Mouse (Mus musculus) liver, adult 2 months (tissue): ENCODE measurements around the gene Fezf2. TPM values are rescaled to one million over a fixed set of nuclear protein-coding genes. Genes with fewer than 3 reads are reported as not detected.
A peak's percentile ranks its signal among the peaks of the same experiment; 100 is the strongest.

ENCODE experiments used
- DNase-seq: peaks from one replicate; pipeline ENCODE4 v3.0.0-alpha.2; 2011; ENCODE audit warnings: low read depth, low spot score; ENCODE audit errors: extremely low read depth
- H3K27ac ChIP-seq: fragments of 200-500 bp; replicated peaks from 2 replicates; pipeline ENCODE4 v1.5.1; 2012; ENCODE audit warnings: low read depth, mild to moderate bottlenecking, control low read depth, inconsistent platforms, low read length; ENCODE audit not compliant: insufficient read depth
- H3K27me3 ChIP-seq: fragments of 200-500 bp; 2 replicates; pipeline ENCODE4 v1.6.1; 2012; ENCODE audit warnings: mild to moderate bottlenecking, moderate library complexity, low read length, inconsistent platforms; ENCODE audit not compliant: control insufficient read depth, insufficient read depth
- H3K36me3 ChIP-seq: fragments of 200-500 bp; 2 replicates; pipeline ENCODE4 v1.6.1; 2012; ENCODE audit warnings: low read length, inconsistent platforms; ENCODE audit not compliant: control insufficient read depth, insufficient read depth
- H3K4me1 ChIP-seq: fragments of 200-500 bp; 2 replicates; pipeline ENCODE4 v1.6.1; 2011; ENCODE audit warnings: low read length; ENCODE audit not compliant: control insufficient read depth, insufficient read depth
- H3K4me3 ChIP-seq: fragments of 200-500 bp; 2 replicates; pipeline ENCODE4 v1.5.1; 2011; ENCODE audit warnings: low read depth, mild to moderate bottlenecking, control low read depth, low read length, moderate library complexity; ENCODE audit not compliant: insufficient read depth
- H3K79me2 ChIP-seq: fragments of 200-500 bp; 2 replicates; pipeline ENCODE4 v1.6.1; 2012; ENCODE audit warnings: inconsistent platforms, mild to moderate bottlenecking, low read length, moderate library complexity; ENCODE audit not compliant: control insufficient read depth, insufficient read depth
- H3K9ac ChIP-seq: fragments of 200-500 bp; 2 replicates; pipeline ENCODE4 v1.6.1; 2012; ENCODE audit warnings: low read depth, mild to moderate bottlenecking, control low read depth, inconsistent platforms, low read length
- CTCF ChIP-seq: fragments of 200-500 bp; IDR thresholded peaks from 2 replicates; pipeline ENCODE4 v1.5.1; 2011; ENCODE audit warnings: low read depth, low read length, control low read depth
- POLR2A ChIP-seq: fragments of 200-500 bp; IDR thresholded peaks from 2 replicates; pipeline ENCODE4 v1.6.1; 2011; ENCODE audit warnings: low read length, control low read depth; ENCODE audit not compliant: insufficient read depth; ENCODE audit errors: extremely low read depth
- WGBS: fragments of 180-500 bp; shearing (Covaris S2); methylation state at CpG from one replicate; pipeline ENCODE4 v1.1.7; 2018; 5-methylcytosine and 5-hydroxymethylcytosine counted together
- polyA plus RNA-seq: library from polyadenylated mRNA; depleted of rRNA; stranded (reverse); fragments of >200 nt; gene quantifications from 2 replicates; pipeline ENCODE4 v1.2.3, GENCODE M21; 2012
- total RNA-seq: library from RNA; depleted of rRNA; stranded (reverse); fragments of >200 nt; gene quantifications from 2 replicates; pipeline ENCODE4 v1.2.3, GENCODE M21; 2014

Gene Fezf2
- total and polyA plus RNA-seq, 2 experiments: not detected

DNA sequence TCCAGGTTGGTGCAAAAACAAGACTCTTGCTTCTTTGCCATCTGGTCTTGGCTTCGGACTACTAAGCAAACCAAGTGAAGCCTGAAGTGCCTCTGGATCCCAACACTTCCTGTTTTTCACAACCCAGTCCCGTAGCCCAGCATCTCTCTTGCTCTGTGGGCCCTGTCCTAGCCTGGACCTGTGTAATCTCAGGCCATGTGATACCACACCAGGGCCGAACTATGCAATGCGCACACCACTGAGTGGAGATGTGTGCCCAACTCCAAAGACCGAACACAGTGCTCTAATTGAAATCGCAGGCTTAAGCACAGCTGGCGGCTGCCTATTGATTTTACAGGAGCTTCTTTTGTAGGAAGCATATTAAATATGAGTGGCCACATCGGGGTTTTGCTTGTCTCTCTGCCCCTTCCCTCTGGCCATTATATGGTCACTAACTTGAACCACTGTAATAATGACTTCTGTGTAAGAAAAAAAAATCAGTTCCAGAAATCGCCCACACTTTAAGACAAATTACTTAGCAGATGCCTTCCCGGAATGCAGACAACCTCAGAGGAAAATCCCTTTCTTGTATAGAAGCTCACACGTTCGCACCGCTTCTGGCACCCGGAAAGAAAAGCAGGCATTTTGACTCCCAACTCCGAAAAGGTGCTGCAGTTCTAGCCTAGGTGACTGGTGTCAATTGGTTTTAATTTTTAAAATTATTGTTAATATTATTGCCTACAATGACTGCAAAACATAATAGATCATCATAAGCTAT, 1.5 kb upstream of the Fezf2 start:
- 11% methylated on average over 15 of the region's 15 CpGs for WGBS
- no peaks in the 10 kb centered on the region for H3K36me3 ChIP-seq
- no peak overlapping the region for H3K27ac ChIP-seq
- H3K4me3 ChIP-seq: no peak overlapping the region
- TF ChIP-seq POLR2A: no peak
- TF ChIP-seq CTCF: no peak
- DNase-seq: no peak
- no peaks in the 10 kb centered on the region for H3K79me2 ChIP-seq
- H3K9ac ChIP-seq: no peak overlapping the region
- no peaks in the 10 kb centered on the region; the same call in 1 of the 2 replicates for H3K4me1 ChIP-seq
- peaks cover 18% of the 10 kb centered on the region for H3K27me3 ChIP-seq

DNA sequence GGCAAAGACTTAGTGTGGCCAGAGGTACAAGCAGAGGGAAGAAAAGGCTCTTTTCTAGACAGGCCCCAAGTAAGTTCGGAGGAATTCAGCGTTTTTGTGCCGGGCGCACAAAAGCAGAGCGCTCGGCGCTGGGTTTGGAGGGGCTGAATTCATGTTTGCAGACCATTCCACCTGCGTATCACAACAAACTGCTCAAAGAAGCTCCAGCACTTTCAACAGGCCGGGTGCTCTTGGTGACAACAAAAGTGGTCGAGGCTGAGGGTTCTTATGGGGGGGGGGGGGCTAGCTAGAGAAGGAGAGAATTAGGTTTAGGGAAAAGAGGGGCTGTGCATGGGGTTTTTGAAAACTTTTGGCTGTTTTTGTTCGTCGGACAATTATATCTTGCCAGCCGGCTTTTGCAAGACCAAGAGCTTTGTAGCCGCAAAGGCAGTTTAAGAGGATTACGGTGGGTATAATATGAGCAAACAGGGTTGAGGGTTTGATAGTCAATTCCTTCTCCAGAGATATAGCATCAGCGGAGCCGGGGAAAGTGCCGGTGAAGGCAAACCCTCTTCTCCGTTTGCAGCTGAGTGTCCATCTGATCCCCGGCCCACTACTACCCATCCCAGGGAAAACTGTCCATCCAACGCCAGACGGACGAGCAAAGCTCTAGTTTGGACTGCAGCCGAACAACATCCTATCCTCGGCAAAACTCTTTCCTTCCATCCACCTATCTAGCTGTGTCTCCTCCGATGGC, 956 bp downstream of the Fezf2 start:
- no peak overlapping the region for H3K27ac ChIP-seq
- 5% methylated on average over 26 of the region's 26 CpGs for WGBS
- TF ChIP-seq CTCF: no peak
- no peak for TF ChIP-seq POLR2A
- H3K27me3 ChIP-seq: peaks cover 28% of the 10 kb centered on the region
- no peaks in the 10 kb centered on the region for H3K79me2 ChIP-seq
- no peak for DNase-seq
- H3K36me3 ChIP-seq: no peaks in the 10 kb centered on the region
- H3K9ac ChIP-seq: no peak overlapping the region
- H3K4me3 ChIP-seq: no peak overlapping the region
- no peaks in the 10 kb centered on the region; the same call in 1 of the 2 replicates for H3K4me1 ChIP-seq

DNA sequence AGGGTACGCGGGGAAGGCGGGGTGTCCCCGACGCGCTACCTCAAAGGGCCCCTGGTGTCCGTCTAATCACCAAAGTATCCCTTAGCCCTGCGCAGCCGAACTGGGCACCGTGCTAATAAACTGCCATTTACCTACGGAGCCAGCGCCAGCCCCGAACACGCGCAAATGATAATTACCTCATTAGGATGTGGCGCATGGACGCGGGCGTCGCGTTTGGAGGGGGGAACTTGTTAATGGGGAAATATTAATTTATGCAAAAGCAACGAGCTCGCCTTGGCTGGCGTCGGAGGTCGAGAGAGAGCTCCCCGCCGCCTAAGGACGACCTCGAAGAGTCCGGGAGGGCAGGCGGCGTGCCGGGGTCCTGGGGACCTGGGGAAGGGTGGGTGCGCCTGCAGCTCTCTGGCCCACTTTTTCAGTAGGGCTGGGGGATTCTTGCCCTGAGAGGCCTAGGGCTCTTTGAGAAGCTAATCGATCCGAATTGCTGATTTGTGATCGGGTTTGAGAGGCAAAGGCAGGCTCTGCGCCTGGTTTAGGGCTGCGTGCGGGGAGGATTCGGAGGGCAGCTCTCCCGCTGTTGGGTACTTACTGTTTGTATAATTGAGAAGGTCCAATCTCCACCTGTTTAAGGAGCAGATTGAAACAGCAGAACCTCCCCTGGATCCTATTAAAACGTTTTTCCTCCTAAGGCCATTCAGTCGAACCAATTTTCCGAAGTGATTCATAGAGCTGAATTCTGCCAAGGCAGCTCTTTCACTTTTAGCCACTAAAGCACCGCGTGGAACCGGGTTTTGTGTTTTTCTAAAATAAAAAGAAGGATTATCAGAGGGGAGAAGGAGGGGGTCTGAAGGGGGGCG, 1.8 kb downstream of the Fezf2 start:
- Histone ChIP-seq H3K4me3 (no peak overlapping the region), H3K27ac (no peak overlapping the region), H3K4me1 (no peaks in the 10 kb centered on the region; the same call in 1 of the 2 replicates), H3K79me2 (no peaks in the 10 kb centered on the region), H3K36me3 (no peaks in the 10 kb centered on the region), H3K9ac (no peak overlapping the region), H3K27me3 (peaks cover 33% of the 10 kb centered on the region)
- no peak for DNase-seq
- TF ChIP-seq POLR2A (no peak), CTCF (no peak)
- 3% methylated on average over 50 of the region's 50 CpGs for WGBS

DNA sequence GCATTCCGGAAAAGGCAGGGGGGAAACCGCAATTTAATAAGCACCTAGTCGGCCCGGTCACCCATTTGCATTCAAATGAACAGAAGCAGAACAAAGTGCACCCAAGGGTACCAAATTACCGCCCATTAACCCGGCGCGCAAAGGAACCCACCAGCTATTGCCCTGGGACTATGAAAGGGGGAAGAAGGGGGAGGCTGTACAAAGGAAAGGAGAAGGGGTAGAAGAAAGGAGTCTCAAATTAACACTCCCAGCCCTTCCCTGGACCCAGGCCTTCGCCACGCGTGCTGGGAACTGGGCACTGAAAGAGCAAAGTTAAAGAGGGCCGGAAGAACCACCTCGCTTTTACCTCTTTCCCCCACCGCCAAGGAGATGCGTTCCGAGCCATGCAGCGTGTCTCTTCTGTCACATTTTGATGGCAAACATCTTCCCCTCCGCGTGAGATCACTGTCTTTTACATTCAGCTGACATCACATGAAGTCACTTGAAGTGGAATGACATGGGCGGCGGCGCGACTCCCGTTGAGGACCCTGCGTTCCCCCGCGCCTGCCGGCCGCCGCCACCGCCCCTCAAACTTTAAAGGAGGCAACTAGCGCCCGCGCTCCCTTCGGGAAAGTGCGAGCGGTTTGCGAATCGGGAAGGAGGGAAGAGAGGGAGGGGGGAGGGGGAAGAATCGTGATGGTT, 2.6 kb downstream of the Fezf2 start:
- DNase-seq: no peak
- H3K27ac ChIP-seq: no peak overlapping the region
- H3K27me3 ChIP-seq: peaks cover 37% of the 10 kb centered on the region
- H3K4me1 ChIP-seq: no peaks in the 10 kb centered on the region; the same call in 1 of the 2 replicates
- 3% methylated on average over 40 of the region's 40 CpGs for WGBS
- no peaks in the 10 kb centered on the region for H3K36me3 ChIP-seq
- TF ChIP-seq CTCF: no peak
- TF ChIP-seq POLR2A: no peak
- H3K9ac ChIP-seq: no peak overlapping the region
- no peaks in the 10 kb centered on the region for H3K79me2 ChIP-seq
- H3K4me3 ChIP-seq: no peak overlapping the region

- Histone ChIP-seq H3K4me1 (no peaks in the 10 kb centered on the region; the same call in 1 of the 2 replicates), H3K36me3 (no peaks in the 10 kb centered on the region), H3K27ac (no peak overlapping the region), H3K9ac (no peak overlapping the region), H3K79me2 (no peaks in the 10 kb centered on the region), H3K4me3 (no peak overlapping the region), H3K27me3 (peaks cover 37% of the 10 kb centered on the region)
- peak; percentile 27 for DNase-seq
- TF ChIP-seq CTCF: no peak
- no peak for TF ChIP-seq POLR2A
- 2% methylated on average over 39 of the region's 39 CpGs for WGBS
Measured at GRCm38 (mm10) chr14:12344746-12345240, 3.2 kb downstream of the Fezf2 start.
